In the genomic region with DNA sequence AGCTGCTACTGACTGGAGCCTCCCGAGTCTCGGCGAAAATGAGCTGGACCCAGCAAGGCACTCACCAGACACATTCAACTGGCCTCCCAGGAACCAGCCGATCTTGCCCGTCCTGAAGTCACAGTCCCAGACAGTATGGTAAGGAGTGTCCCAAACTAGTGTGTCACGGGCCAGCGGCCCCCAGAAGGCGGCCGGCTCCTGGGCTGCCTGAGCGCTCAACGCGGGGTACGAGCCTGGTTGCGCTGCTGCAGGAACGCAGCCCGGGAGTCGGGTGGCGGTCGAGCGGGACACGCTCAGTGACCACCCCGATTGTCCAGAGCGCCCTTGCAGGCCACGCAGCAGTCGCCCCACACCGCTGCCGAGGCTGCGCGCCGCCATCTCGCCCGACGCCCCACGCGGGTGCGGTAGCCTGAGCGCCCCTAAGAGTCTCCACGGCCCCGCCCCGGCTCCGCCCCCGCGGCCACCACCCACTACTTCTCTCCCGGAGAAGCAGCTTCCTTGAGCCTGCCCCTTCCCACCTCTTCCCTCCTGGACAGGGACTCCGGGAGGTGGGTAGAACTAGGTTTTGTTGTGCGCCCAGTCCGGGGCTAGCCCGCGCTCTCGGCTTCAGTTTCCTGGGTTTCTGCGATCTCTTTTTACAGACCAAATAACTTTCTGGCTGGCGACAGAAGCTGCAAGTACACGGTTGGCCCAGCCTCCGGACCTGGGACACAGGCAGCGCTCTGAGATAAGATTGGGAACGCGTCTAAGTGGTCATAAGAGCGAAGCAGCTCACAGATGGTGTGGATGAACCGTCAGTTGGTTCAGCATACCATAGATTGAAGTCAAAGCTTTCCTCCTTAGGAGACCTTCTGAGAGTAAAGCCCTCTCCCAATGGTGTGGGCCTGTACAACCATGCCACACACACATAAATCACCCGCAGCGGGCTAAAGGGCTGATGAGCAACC, we compare ENCODE assay signal across 8 mouse cellular contexts. TPM values are rescaled to one million over a fixed set of nuclear protein-coding genes. Genes with fewer than 3 reads are reported as not detected.
DNase-seq lines count a peak whose midpoint lies in the region; ATAC-seq and TF ChIP-seq lines count a peak whose summit lies in the region.

TSS of gene Acss1 (minus strand) at position 681 of the 947 bp plus-strand sequence.

- DNase-seq in ES-E14 (ENCODE audit: low read depth, low spot score), result no peak
- peak; percentile 67 for DNase-seq in gastrocnemius, adult 18-20 months (ENCODE audit: low spot score)
- DNase-seq in left cerebral cortex, adult 2 months (ENCODE audit: extremely low spot score in 1 of 2, low spot score in 2 of 2), result peak; percentile 62 to 70
- DNase-seq in lung, postnatal 4 days, result peak; percentile 79 to 87
- DNase-seq in retina, postnatal 1 day, result peak; percentile 74
- peak; percentile 50 for DNase-seq in urinary bladder, postnatal 25 days (ENCODE audit: low spot score)

- in situ Hi-C loops in ES-E14 (cut with MboI; ENCODE audit: low sequenced_read_pairs in 2 of 2, unreplicated experiment in 2 of 2), result no loop called here

- 3% methylated on average over 59 of the region's 61 CpGs for WGBS in hindbrain, embryonic 13.5 days

- H3K9ac ChIP-seq in ES-E14 (ENCODE audit: insufficient read depth, low read depth, low read length, poor library complexity, severe bottlenecking), result peak within 1 kb of the TSS; percentile 48; the same call in 1 of the 2 replicates
- peak within 1 kb of the TSS; percentile 81 for H3K9ac ChIP-seq in hindbrain, embryonic 13.5 days

- intact Hi-C loops in left cerebral cortex, adult 2 months (cut with DNase I), result loop anchor here (10.0 kb wide), 1 partner anchor 1783 kb away; no protein-coding TSS in a partner anchor

- H3K27me3 ChIP-seq in hindbrain, embryonic 13.5 days, result peaks cover 20% of the 10 kb centered on the region

- H3K9me3 ChIP-seq in ES-E14 (ENCODE audit: control insufficient read depth, insufficient read depth, low read depth, low read length), result no peaks in the 10 kb centered on the region
- no peaks in the 10 kb centered on the region for H3K9me3 ChIP-seq in hindbrain, embryonic 13.5 days

- H3K4me3 ChIP-seq in ES-E14 (ENCODE audit: insufficient read depth in 1 of 2, low read depth in 1 of 2, low read length in 2 of 2, poor library complexity in 1 of 2, severe bottlenecking in 1 of 2), result peak within 1 kb of the TSS; percentile 81 to 82
- peak within 1 kb of the TSS; percentile 71 for H3K4me3 ChIP-seq in brown adipose tissue, adult 24 weeks (ENCODE audit: insufficient read depth, low read depth, low read length)
- H3K4me3 ChIP-seq in hindbrain, embryonic 13.5 days, result peak within 1 kb of the TSS; percentile 70
- peak within 1 kb of the TSS; percentile 81 for H3K4me3 ChIP-seq in left cerebral cortex, adult 2 months

- no peak within 1 kb of the TSS for H3K27ac ChIP-seq in ES-E14 (ENCODE audit: insufficient read depth, low read depth, low read length, poor library complexity, severe bottlenecking)
- H3K27ac ChIP-seq in brown adipose tissue, adult 24 weeks (replicated peaks; ENCODE audit: low read depth, low read length), result peak within 1 kb of the TSS; percentile 57
- peak within 1 kb of the TSS; percentile 73 for H3K27ac ChIP-seq in hindbrain, embryonic 13.5 days
- peak within 1 kb of the TSS; percentile 79 for H3K27ac ChIP-seq in left cerebral cortex, adult 2 months

- peak; percentile 78 for ATAC-seq in hindbrain, embryonic 13.5 days (ENCODE audit: low FRiP score)

- peaks cover 4 to 12% of the 10 kb centered on the region in 2 experiments; a peak in 1 of 4 replicates for H3K4me1 ChIP-seq in ES-E14 (ENCODE audit: control insufficient read depth in 2 of 2, insufficient read depth in 2 of 2, low read length in 2 of 2, poor library complexity in 1 of 2)
- H3K4me1 ChIP-seq in brown adipose tissue, adult 24 weeks (ENCODE audit: control insufficient read depth, insufficient read depth, insufficient read length, low read length), result peaks cover 21% of the 10 kb centered on the region
- H3K4me1 ChIP-seq in hindbrain, embryonic 13.5 days (replicated peaks), result peaks cover 24% of the 10 kb centered on the region

- peak within 1 kb of the TSS; percentile 92 for H3K4me2 ChIP-seq in hindbrain, embryonic 13.5 days

- no peaks in the 10 kb centered on the region for H3K36me3 ChIP-seq in ES-E14 (ENCODE audit: control insufficient read depth, insufficient read depth, low read length, poor library complexity, severe bottlenecking)
- H3K36me3 ChIP-seq in hindbrain, embryonic 13.5 days, result no peaks in the 10 kb centered on the region

- no peak for TF ChIP-seq CTCF in left cerebral cortex, adult 2 months (IDR thresholded peaks at IDR 0.05)

TF ChIP-seq in ES-E14, 5 proteins besides CTCF, POLR2A, EP300 and RAD21:
- TF ChIP-seq MAFK (IDR thresholded peaks at IDR 0.05; ENCODE audit: insufficient read depth, low read depth, low read length) (no peak), CHD2 (IDR thresholded peaks at IDR 0.05; ENCODE audit: low read depth, low read length) (no peak), HCFC1 (IDR thresholded peaks at IDR 0.05; ENCODE audit: borderline replicate concordance, insufficient read depth, low read length) (no peak), ZNF384 (IDR thresholded peaks at IDR 0.05; ENCODE audit: low read depth, low read length) (no peak), ZC3H11A (IDR thresholded peaks at IDR 0.05; ENCODE audit: borderline replicate concordance, low read depth, low read length) (no peak)

RNA-seq across cellular contexts. Expression of gene Acss1, which starts in this region (rescaled TPM):
- 3.2 and 4.0 TPM in 2 replicates for total RNA-seq in ES-E14 (2012; rRNA removed)
- polyA plus RNA-seq in brown adipose tissue, adult 24 weeks (2012; ENCODE audit: insufficient read depth, insufficient read length, missing spikeins), result 95.0 and 102 TPM in 2 replicates
- total RNA-seq in gastrocnemius, adult 18-20 months (2021), result 10 to 100 TPM; 19.9 to 26.2 TPM
- polyA plus RNA-seq in hindbrain, embryonic 13.5 days (2015; fragmentation: Nextera tagmentation; extraction: Ambion mirVana), result 19.8 and 20.1 TPM in 2 replicates
- total RNA-seq in left cerebral cortex, adult 2 months (2021), result 10 to 100 TPM; 18.5 to 21.5 TPM
